Mouse (Mus musculus) liver, adult 2 months (tissue): Measurements from ENCODE around the gene Podxl2.

Experiments used
- CTCF ChIP-seq: fragments of 200-500 bp; IDR thresholded peaks from 2 replicates; pipeline ENCODE4 v1.5.1; 2011; ENCODE audit warnings: low read depth, low read length, control low read depth
- POLR2A ChIP-seq: fragments of 200-500 bp; IDR thresholded peaks from 2 replicates; pipeline ENCODE4 v1.6.1; 2011; ENCODE audit warnings: low read length, control low read depth; ENCODE audit not compliant: insufficient read depth; ENCODE audit errors: extremely low read depth

DNA sequence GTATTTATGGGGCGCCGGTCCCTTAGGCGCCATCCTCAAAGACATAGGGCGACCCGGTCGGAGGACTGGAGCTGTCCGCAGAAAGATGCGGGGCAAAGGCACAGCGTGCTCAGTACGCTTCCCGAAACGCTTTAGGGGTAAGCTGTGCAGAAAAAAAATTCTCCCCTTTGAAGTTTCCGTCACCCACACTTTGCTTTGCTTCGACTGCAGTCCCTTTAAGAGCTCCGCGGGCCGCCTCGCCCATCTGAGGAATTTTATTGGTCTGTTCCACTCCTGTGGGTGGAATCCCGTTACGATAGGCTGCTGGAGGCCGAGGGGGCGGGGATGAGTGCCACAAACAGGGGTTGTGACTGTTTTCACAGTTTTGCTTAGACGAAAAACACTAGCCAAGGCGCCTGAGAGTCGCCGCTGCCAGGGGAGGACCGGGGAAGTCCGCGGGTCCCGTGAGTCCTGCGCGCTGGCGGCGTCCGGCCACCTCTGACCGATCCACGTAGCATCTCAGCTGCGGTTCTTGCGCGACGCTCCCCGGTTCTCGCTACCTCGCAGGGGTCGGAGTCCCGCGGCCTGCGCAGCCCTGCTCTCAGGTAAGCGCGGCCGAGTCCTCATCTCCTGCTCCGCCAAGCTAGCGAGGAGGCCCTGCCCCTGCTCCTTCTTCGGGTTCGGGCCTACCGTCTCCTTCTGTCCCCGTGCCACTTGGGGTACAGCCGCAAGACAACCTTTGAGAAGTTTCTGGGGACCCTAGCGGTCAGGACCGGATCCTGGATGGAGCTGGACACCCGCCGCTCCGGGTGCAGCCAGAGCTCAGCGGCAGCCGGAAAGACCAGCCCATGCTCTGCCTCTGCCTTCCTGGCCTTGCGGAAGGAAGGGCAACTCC, 27.3 kb upstream of the Podxl2 start, which contains the start of gene Tpra1:
- 0 out of 2 replicates have a peak, but pooled peaks have one; percentile 19 for TF ChIP-seq CTCF
- TF ChIP-seq POLR2A, result peak; percentile 49
